Comparison of ENCODE assay signal across 12 mouse cellular contexts in genomic region chr4:154935788-154936187, GRCm38 (mm10). TPM values are rescaled to one million over a fixed set of nuclear protein-coding genes. Genes with fewer than 3 reads are reported as not detected.
A peak's percentile ranks its signal among the peaks of the same experiment; 100 is the strongest.
DNase-seq lines count a peak whose midpoint lies in the region; ATAC-seq and TF ChIP-seq lines count a peak whose summit lies in the region.
"Had no signal": no experiment of that assay in that cellular context is flagged by ENCODE, and none has a peak within 500 bp of the region (broad histone marks: within the 10 kb centered on the region; RNA-seq: fewer than 3 reads in every experiment).

No protein-coding gene starts in this region.

- no peak for ATAC-seq in forebrain, embryonic 12.5 days (ENCODE audit: low FRiP score)
- no peak for ATAC-seq in heart, embryonic 11.5 days (replicated peaks; ENCODE audit: insufficient number of reproducible peaks, low FRiP score, low TSS enrichment)

- H3K9me3 ChIP-seq in forebrain, embryonic 10.5 days = no peaks in the 10 kb centered on the region
- no peaks in the 10 kb centered on the region for H3K9me3 ChIP-seq in forebrain, embryonic 12.5 days
- no peaks in the 10 kb centered on the region for H3K9me3 ChIP-seq in heart, embryonic 11.5 days (replicated peaks; ENCODE audit: control insufficient read depth, low read length)

- 81% methylated on average over 7 of the region's 7 CpGs for WGBS in forebrain, embryonic 10.5 days
- WGBS in forebrain, embryonic 12.5 days = 78% methylated on average over 7 of the region's 7 CpGs
- WGBS in heart, embryonic 11.5 days (ENCODE audit: insufficient replicate concordance) = 70% methylated on average over 7 of the region's 7 CpGs

- no peak for DNase-seq in forebrain, embryonic 10.5 days (ENCODE audit: extremely low spot score, low spot score)
- peak; percentile 34 for DNase-seq in A20 (ENCODE audit: low read depth, low spot score)
- DNase-seq in naive thymus-derived CD4-positive, alpha-beta T cell, adult 2 months (ENCODE audit: low read depth) = peak; percentile 84
- no peak for DNase-seq in adrenal gland, postnatal 25 days
- no peak for DNase-seq in cerebellum, postnatal 25 days
- DNase-seq: heart, adult 18-20 months; kidney, postnatal 14 days; left cerebral cortex, postnatal 4 days; lung, postnatal 36 days had no signal

- 0 out of 2 replicates have a peak overlapping the region, but pooled peaks have one; percentile 7 for H3K27ac ChIP-seq in forebrain, embryonic 10.5 days
- no peak overlapping the region for H3K27ac ChIP-seq in forebrain, embryonic 12.5 days
- H3K27ac ChIP-seq in bone marrow macrophage, adult 2 months (ENCODE audit: insufficient read depth, low read depth, low read length) = peak overlapping the region; percentile 92
- H3K27ac ChIP-seq in heart, embryonic 11.5 days (ENCODE audit: low read depth, low read length) = no peak overlapping the region

- H3K9ac ChIP-seq in forebrain, embryonic 12.5 days = no peak overlapping the region
- H3K9ac ChIP-seq in heart, embryonic 11.5 days (ENCODE audit: low read depth, low read length) = no peak overlapping the region

- no peaks in the 10 kb centered on the region for H3K36me3 ChIP-seq in forebrain, embryonic 10.5 days (replicated peaks)
- H3K36me3 ChIP-seq in forebrain, embryonic 12.5 days (replicated peaks) = no peaks in the 10 kb centered on the region
- no peaks in the 10 kb centered on the region for H3K36me3 ChIP-seq in heart, embryonic 11.5 days (ENCODE audit: control insufficient read depth, insufficient read depth, low read length)

- no peak for TF ChIP-seq POLR2A in bone marrow macrophage, adult 2 months (IDR thresholded peaks at IDR 0.05; ENCODE audit: borderline replicate concordance, low read depth, low read length)

- peaks cover 8% of the 10 kb centered on the region; the same call in 1 of the 2 replicates for H3K27me3 ChIP-seq in forebrain, embryonic 10.5 days (ENCODE audit: poor library complexity, severe bottlenecking)
- 0 out of 2 replicates have a peak, but pooled peaks cover 8% of the 10 kb centered on the region for H3K27me3 ChIP-seq in forebrain, embryonic 12.5 days
- no peaks in the 10 kb centered on the region for H3K27me3 ChIP-seq in heart, embryonic 11.5 days (ENCODE audit: control insufficient read depth, insufficient read depth, low read length)

- peaks cover 24% of the 10 kb centered on the region for H3K4me1 ChIP-seq in forebrain, embryonic 10.5 days
- H3K4me1 ChIP-seq in forebrain, embryonic 12.5 days = peaks cover 10% of the 10 kb centered on the region; the same call in 1 of the 2 replicates
- peaks cover 39% of the 10 kb centered on the region for H3K4me1 ChIP-seq in bone marrow macrophage, adult 2 months (ENCODE audit: control insufficient read depth, insufficient read depth, low read length)
- no peaks in the 10 kb centered on the region for H3K4me1 ChIP-seq in heart, embryonic 11.5 days (ENCODE audit: control insufficient read depth, insufficient read depth, low read length)

- H3K4me3 ChIP-seq in forebrain, embryonic 10.5 days = no peak overlapping the region
- H3K4me3 ChIP-seq in forebrain, embryonic 12.5 days (replicated peaks) = no peak overlapping the region
- H3K4me3 ChIP-seq in bone marrow macrophage, adult 2 months (ENCODE audit: insufficient read depth, low read length) = no peak overlapping the region
- no peak overlapping the region for H3K4me3 ChIP-seq in heart, embryonic 11.5 days (ENCODE audit: low read depth, low read length)

- no peak overlapping the region for H3K4me2 ChIP-seq in forebrain, embryonic 12.5 days
- H3K4me2 ChIP-seq in heart, embryonic 11.5 days = no peak overlapping the region

- TF ChIP-seq CTCF in bone marrow macrophage, adult 2 months (IDR thresholded peaks at IDR 0.05; ENCODE audit: low read depth, low read length) = no peak

RNA-seq across cellular contexts. Expression of gene Tnfrsf14, which starts 7.4 kb away (rescaled TPM):
- polyA plus RNA-seq in forebrain, embryonic 10.5 days (2016; fragmentation: Nextera tagmentation; extraction: Ambion mirVana) = 0.68 and 0.93 TPM in 2 replicates
- polyA plus RNA-seq in forebrain, embryonic 12.5 days (2016; fragmentation: Nextera tagmentation; extraction: Ambion mirVana) = 0.21 and 1.2 TPM in 2 replicates
- polyA plus RNA-seq in bone marrow macrophage, adult 2 months (2012; ENCODE audit: insufficient read depth, insufficient read length, missing spikeins) = 117 and 135 TPM in 2 replicates
- total RNA-seq in adrenal gland, postnatal 25 days (2021) = 2.1 and 5.9 TPM in 2 replicates
- 3.0 and 4.4 TPM in 2 replicates for polyA plus RNA-seq in heart, embryonic 11.5 days (2014; fragmentation: Nextera tagmentation; extraction: Ambion mirVana)

RNA-seq across cellular contexts. Expression of gene Hes5, which starts 24.9 kb away (rescaled TPM):
- polyA plus RNA-seq in forebrain, embryonic 10.5 days (2016; fragmentation: Nextera tagmentation; extraction: Ambion mirVana) = 272 and 295 TPM in 2 replicates
- 456 and 462 TPM in 2 replicates for polyA plus RNA-seq in forebrain, embryonic 12.5 days (2016; fragmentation: Nextera tagmentation; extraction: Ambion mirVana)
- polyA plus RNA-seq in bone marrow macrophage, adult 2 months (2012; ENCODE audit: insufficient read depth, insufficient read length, missing spikeins) = not detected in 2 replicates
- not detected in 2 replicates for total RNA-seq in adrenal gland, postnatal 25 days (2021)
- 0.56 TPM in 1 of 2 replicates, not detected in the other for polyA plus RNA-seq in heart, embryonic 11.5 days (2014; fragmentation: Nextera tagmentation; extraction: Ambion mirVana)

RNA-seq across cellular contexts. Expression of gene Pank4, which starts 28.1 kb away (rescaled TPM):
- polyA plus RNA-seq in forebrain, embryonic 10.5 days (2016; fragmentation: Nextera tagmentation; extraction: Ambion mirVana) = 46.8 and 51.8 TPM in 2 replicates
- polyA plus RNA-seq in forebrain, embryonic 12.5 days (2016; fragmentation: Nextera tagmentation; extraction: Ambion mirVana) = 46.7 and 51.8 TPM in 2 replicates
- 20.2 and 24.1 TPM in 2 replicates for polyA plus RNA-seq in bone marrow macrophage, adult 2 months (2012; ENCODE audit: insufficient read depth, insufficient read length, missing spikeins)
- total RNA-seq in adrenal gland, postnatal 25 days (2021) = 33.6 and 33.8 TPM in 2 replicates
- polyA plus RNA-seq in heart, embryonic 11.5 days (2014; fragmentation: Nextera tagmentation; extraction: Ambion mirVana) = 40.6 and 45.0 TPM in 2 replicates

RNA-seq across cellular contexts. Expression of gene Fam213b, which starts 36.9 kb away (rescaled TPM):
- polyA plus RNA-seq in forebrain, embryonic 10.5 days (2016; fragmentation: Nextera tagmentation; extraction: Ambion mirVana) = 36.1 and 36.3 TPM in 2 replicates
- polyA plus RNA-seq in forebrain, embryonic 12.5 days (2016; fragmentation: Nextera tagmentation; extraction: Ambion mirVana) = 29.8 and 30.3 TPM in 2 replicates
- polyA plus RNA-seq in bone marrow macrophage, adult 2 months (2012; ENCODE audit: insufficient read depth, insufficient read length, missing spikeins) = 34.3 and 38.2 TPM in 2 replicates
- total RNA-seq in adrenal gland, postnatal 25 days (2021) = 126 and 172 TPM in 2 replicates
- 26.4 and 29.6 TPM in 2 replicates for polyA plus RNA-seq in heart, embryonic 11.5 days (2014; fragmentation: Nextera tagmentation; extraction: Ambion mirVana)

Comparison
In these comparisons a context has a peak if more than half of its experiments do, and no peak if none do; other contexts are left out.
1. H3K27ac ChIP-seq: peak in forebrain, embryonic 10.5 days (single experiment) and bone marrow macrophage, adult 2 months (single experiment); none in forebrain, embryonic 12.5 days (single experiment) and heart, embryonic 11.5 days (single experiment).
2. DNase-seq: peak in A20 (single experiment) and naive thymus-derived CD4-positive, alpha-beta T cell, adult 2 months (single experiment); none in forebrain, embryonic 10.5 days (single experiment), adrenal gland, postnatal 25 days (single experiment) and cerebellum, postnatal 25 days (0 of 2).
3. RNA of gene Tnfrsf14, which starts 7.4 kb away (polyA plus RNA-seq): 117 to 135 TPM in bone marrow macrophage, adult 2 months; 3.0 to 4.4 TPM in heart, embryonic 11.5 days, 0.21 to 1.2 TPM in forebrain, embryonic 12.5 days and 0.68 to 0.93 TPM in forebrain, embryonic 10.5 days; every median in the first group is over 10 times any median in the second.
4. RNA of gene Hes5, which starts 24.9 kb away (polyA plus RNA-seq): 456 to 462 TPM in forebrain, embryonic 12.5 days and 272 to 295 TPM in forebrain, embryonic 10.5 days; 0.56 TPM in heart, embryonic 11.5 days and not detected in bone marrow macrophage, adult 2 months; every median in the first group is over 100 times any median in the second.